ENCODE assay signal across 25 mouse cellular contexts in genomic region chr10:40170141-40170558, GRCm38 (mm10). TPM values are rescaled to one million over a fixed set of nuclear protein-coding genes. Genes with fewer than 3 reads are reported as not detected.
DNase-seq lines count a peak whose midpoint lies in the region; ATAC-seq lines count a peak whose summit lies in the region.
"Had no signal": no experiment of that assay in that cellular context is flagged by ENCODE, and none has a peak within 500 bp of the region (broad histone marks: within the 10 kb centered on the region; RNA-seq: fewer than 3 reads in every experiment).

No protein-coding gene starts in this region.

- no peak for DNase-seq in forebrain, embryonic 10.5 days (ENCODE audit: extremely low spot score, low spot score)
- peak; percentile 36 to 42 for DNase-seq in right cerebral cortex, postnatal 10 days (ENCODE audit: low spot score in 2 of 2)
- DNase-seq in right cerebral cortex, postnatal 25 days, result no peak
- DNase-seq in frontal cortex, postnatal 10 days (ENCODE audit: low spot score in 2 of 2), result no peak
- DNase-seq in lung, postnatal 10 days, result no peak
- DNase-seq: adrenal gland, postnatal 25 days; cerebellum, adult 8-10 months; gastrocnemius, postnatal 36 days; heart, postnatal 10 days; kidney, adult 8-10 months; kidney, postnatal 14 days; lung, adult 2 months; lung, postnatal 36 days; right cerebral cortex, postnatal 14 days; thymus, postnatal 36 days had no signal

- no peaks in the 10 kb centered on the region for H3K36me3 ChIP-seq in forebrain, embryonic 13.5 days (ENCODE audit: poor library complexity, severe bottlenecking)
- H3K36me3 ChIP-seq in forebrain, embryonic 10.5 days (replicated peaks), result no peaks in the 10 kb centered on the region
- no peaks in the 10 kb centered on the region for H3K36me3 ChIP-seq in intestine, embryonic 16.5 days (ENCODE audit: control insufficient read depth, insufficient read depth, low read length)
- no peaks in the 10 kb centered on the region for H3K36me3 ChIP-seq in intestine, embryonic 15.5 days
- H3K36me3 ChIP-seq: embryonic facial prominence, embryonic 12.5 days; limb, embryonic 12.5 days; liver, embryonic 12.5 days; neural tube, embryonic 12.5 days had no signal

- H3K4me2 ChIP-seq in forebrain, embryonic 13.5 days, result no peak overlapping the region
- H3K4me2 ChIP-seq in intestine, embryonic 16.5 days (ENCODE audit: low read depth, low read length), result no peak overlapping the region
- no peak overlapping the region for H3K4me2 ChIP-seq in intestine, embryonic 15.5 days (replicated peaks)
- H3K4me2 ChIP-seq: embryonic facial prominence, embryonic 12.5 days; heart, embryonic 11.5 days; limb, embryonic 12.5 days; liver, embryonic 12.5 days; neural tube, embryonic 12.5 days had no signal

- H3K9me3 ChIP-seq in forebrain, embryonic 13.5 days (replicated peaks), result no peaks in the 10 kb centered on the region
- no peaks in the 10 kb centered on the region for H3K9me3 ChIP-seq in forebrain, embryonic 10.5 days
- no peaks in the 10 kb centered on the region for H3K9me3 ChIP-seq in intestine, embryonic 16.5 days (ENCODE audit: control insufficient read depth, low read length)
- H3K9me3 ChIP-seq in intestine, embryonic 15.5 days, result no peaks in the 10 kb centered on the region
- H3K9me3 ChIP-seq: embryonic facial prominence, embryonic 12.5 days; limb, embryonic 12.5 days; liver, embryonic 12.5 days; neural tube, embryonic 12.5 days had no signal

- WGBS in forebrain, embryonic 13.5 days, result 66% methylated on average over 4 of the region's 4 CpGs
- WGBS in forebrain, embryonic 10.5 days, result 91% methylated on average over 4 of the region's 4 CpGs
- 80% methylated on average over 4 of the region's 4 CpGs for WGBS in intestine, embryonic 16.5 days
- WGBS in intestine, embryonic 15.5 days, result 90% methylated on average over 4 of the region's 4 CpGs

- no peaks in the 10 kb centered on the region for H3K27me3 ChIP-seq in forebrain, embryonic 13.5 days
- H3K27me3 ChIP-seq in forebrain, embryonic 10.5 days (ENCODE audit: poor library complexity, severe bottlenecking), result no peaks in the 10 kb centered on the region
- no peaks in the 10 kb centered on the region for H3K27me3 ChIP-seq in intestine, embryonic 16.5 days (replicated peaks; ENCODE audit: control insufficient read depth, insufficient read depth, low read length)
- H3K27me3 ChIP-seq in intestine, embryonic 15.5 days (replicated peaks), result no peaks in the 10 kb centered on the region
- H3K27me3 ChIP-seq: CH12.LX; embryonic facial prominence, embryonic 12.5 days; neural tube, embryonic 12.5 days had no signal

- peak; percentile 48 for ATAC-seq in forebrain, embryonic 13.5 days
- peak; percentile 34; the same call in 1 of the 2 replicates for ATAC-seq in intestine, embryonic 16.5 days
- ATAC-seq in intestine, embryonic 15.5 days, result no peak
- ATAC-seq: liver, embryonic 12.5 days had no signal

- no peak overlapping the region for H3K9ac ChIP-seq in forebrain, embryonic 13.5 days
- no peak overlapping the region for H3K9ac ChIP-seq in intestine, embryonic 16.5 days (ENCODE audit: low read depth, low read length)
- no peak overlapping the region for H3K9ac ChIP-seq in intestine, embryonic 15.5 days
- H3K9ac ChIP-seq: embryonic facial prominence, embryonic 12.5 days; limb, embryonic 12.5 days; neural tube, embryonic 12.5 days had no signal

- H3K27ac ChIP-seq in forebrain, embryonic 13.5 days, result no peak overlapping the region
- no peak overlapping the region for H3K27ac ChIP-seq in forebrain, embryonic 10.5 days
- H3K27ac ChIP-seq in intestine, embryonic 16.5 days (ENCODE audit: low read length), result no peak overlapping the region
- no peak overlapping the region for H3K27ac ChIP-seq in intestine, embryonic 15.5 days
- H3K27ac ChIP-seq: liver, embryonic 12.5 days; neural tube, embryonic 12.5 days had no signal

- no peak overlapping the region for H3K4me3 ChIP-seq in forebrain, embryonic 13.5 days
- H3K4me3 ChIP-seq in forebrain, embryonic 10.5 days, result no peak overlapping the region
- H3K4me3 ChIP-seq in intestine, embryonic 16.5 days (ENCODE audit: low read length), result no peak overlapping the region
- no peak overlapping the region for H3K4me3 ChIP-seq in intestine, embryonic 15.5 days (replicated peaks)
- H3K4me3 ChIP-seq: embryonic facial prominence, embryonic 12.5 days; erythroblast, embryonic 14.5 days; limb, embryonic 12.5 days; liver, embryonic 12.5 days; neural tube, embryonic 12.5 days had no signal

- H3K4me1 ChIP-seq in forebrain, embryonic 13.5 days, result no peaks in the 10 kb centered on the region
- H3K4me1 ChIP-seq in forebrain, embryonic 10.5 days, result peaks cover 6% of the 10 kb centered on the region; the same call in 1 of the 2 replicates
- 0 out of 2 replicates have a peak, but pooled peaks cover 2% of the 10 kb centered on the region for H3K4me1 ChIP-seq in intestine, embryonic 16.5 days (ENCODE audit: control insufficient read depth, insufficient read depth, low read length)
- H3K4me1 ChIP-seq in intestine, embryonic 15.5 days (replicated peaks), result no peaks in the 10 kb centered on the region
- H3K4me1 ChIP-seq: neural tube, embryonic 12.5 days had no signal

RNA-seq across cellular contexts. Expression of gene Slc16a10, which starts 28.1 kb away (rescaled TPM):
- polyA plus RNA-seq in forebrain, embryonic 13.5 days (2015; fragmentation: Nextera tagmentation; extraction: Ambion mirVana), result 3.1 and 6.8 TPM in 2 replicates
- polyA plus RNA-seq in forebrain, embryonic 10.5 days (2016; fragmentation: Nextera tagmentation; extraction: Ambion mirVana), result 5.9 and 6.3 TPM in 2 replicates
- polyA plus RNA-seq in intestine, embryonic 16.5 days (2015; fragmentation: Nextera tagmentation; extraction: Ambion mirVana), result 48.2 and 61.4 TPM in 2 replicates
- 36.1 and 37.4 TPM in 2 replicates for polyA plus RNA-seq in intestine, embryonic 15.5 days (2015; fragmentation: Nextera tagmentation; extraction: Ambion mirVana)

Comparison
In these comparisons a context has a peak if more than half of its experiments do, and no peak if none do; other contexts are left out.
1. DNase-seq: peak in right cerebral cortex, postnatal 10 days (2 of 2); none in forebrain, embryonic 10.5 days (single experiment), right cerebral cortex, postnatal 25 days (single experiment), frontal cortex, postnatal 10 days (0 of 2) and lung, postnatal 10 days (single experiment).